Mouse (Mus musculus) myocyte (in vitro differentiated cells): ENCODE measurements around the gene Cant1. TPM values are rescaled to one million over a fixed set of nuclear protein-coding genes. Genes with fewer than 3 reads are reported as not detected.
A peak's percentile ranks its signal among the peaks of the same experiment; 100 is the strongest.

ENCODE experiments used
- H3K27me3 ChIP-seq: one replicate; pipeline ENCODE4 v1.6.1; 2011; ENCODE audit not compliant: control insufficient read depth, insufficient read depth, insufficient read length
- H3K36me3 ChIP-seq: one replicate; pipeline ENCODE4 v1.6.1; 2011; ENCODE audit not compliant: control insufficient read depth, insufficient read depth
- H3K4me2 ChIP-seq: one replicate; pipeline ENCODE4 v1.6.1; 2011; ENCODE audit warnings: low read depth, control low read depth
- H3K4me3 ChIP-seq: one replicate; pipeline ENCODE4 v1.5.1; 2011; ENCODE audit warnings: mild to moderate bottlenecking, control low read depth, moderate library complexity
- H3K79me2 ChIP-seq: one replicate; pipeline ENCODE4 v1.6.1; 2011; ENCODE audit not compliant: control insufficient read depth, insufficient read depth
- H3ac ChIP-seq: one replicate; pipeline ENCODE4 v1.6.1; 2011; ENCODE audit not compliant: control insufficient read depth, insufficient read length
- CEBPB ChIP-seq: IDR thresholded peaks from 2 replicates; pipeline ENCODE4 v1.6.1; 2011; ENCODE audit warnings: mild to moderate bottlenecking, moderate library complexity; ENCODE audit not compliant: poor library complexity, insufficient read depth, severe bottlenecking
- E2F4 ChIP-seq: IDR thresholded peaks from one replicate; pipeline ENCODE4 v1.6.1; 2011; ENCODE audit warnings: mild to moderate bottlenecking, control low read depth, moderate library complexity; ENCODE audit not compliant: insufficient read depth
- MAX ChIP-seq: IDR thresholded peaks from one replicate; pipeline ENCODE4 v1.6.1; 2011; ENCODE audit warnings: low read depth, mild to moderate bottlenecking, control low read depth
- MYOD1 ChIP-seq, 3 experiments: IDR thresholded peaks; one replicate each; pipeline ENCODE4 v1.6.1; 2011; ENCODE audit warnings: control low read depth in 2 of 3, low read depth in 2 of 3, mild to moderate bottlenecking in 2 of 3, moderate library complexity in 1 of 3; ENCODE audit not compliant: insufficient read length in 2 of 3, control insufficient read depth in 1 of 3
- MYOG ChIP-seq, 3 experiments: IDR thresholded peaks; one replicate each; pipeline ENCODE4 v1.6.1; 2011; ENCODE audit warnings: control low read depth in 2 of 3, low read depth in 2 of 3, mild to moderate bottlenecking in 2 of 3; ENCODE audit not compliant: insufficient read length in 2 of 3, control insufficient read depth in 1 of 3, insufficient read depth in 1 of 3
- POLR2A ChIP-seq: IDR thresholded peaks from one replicate; pipeline ENCODE4 v1.6.1; 2011; ENCODE audit warnings: low read depth, mild to moderate bottlenecking, control low read depth, moderate library complexity; ENCODE audit not compliant: insufficient read length
- POLR2AphosphoS2 ChIP-seq: IDR thresholded peaks from one replicate; pipeline ENCODE4 v1.6.1; 2011; ENCODE audit warnings: low read depth, control low read depth; ENCODE audit not compliant: insufficient read length
- REST ChIP-seq: IDR thresholded peaks from one replicate; pipeline ENCODE4 v1.6.1; 2011; ENCODE audit warnings: mild to moderate bottlenecking, control low read depth, moderate library complexity; ENCODE audit not compliant: insufficient read depth, insufficient read length
- SRF ChIP-seq: IDR thresholded peaks from one replicate; pipeline ENCODE4 v1.6.1; 2011; ENCODE audit warnings: low read depth; ENCODE audit not compliant: control insufficient read depth, insufficient read length
- TCF12 ChIP-seq: IDR thresholded peaks from one replicate; pipeline ENCODE4 v1.6.1; 2011; ENCODE audit warnings: mild to moderate bottlenecking, control low read depth; ENCODE audit not compliant: poor library complexity, insufficient read depth, severe bottlenecking
- TCF3 ChIP-seq: IDR thresholded peaks from one replicate; pipeline ENCODE4 v1.6.1; 2011; ENCODE audit warnings: low read depth, control low read depth; ENCODE audit not compliant: insufficient read length
- USF1 ChIP-seq: IDR thresholded peaks from one replicate; pipeline ENCODE4 v1.6.1; 2011; ENCODE audit warnings: low read depth, mild to moderate bottlenecking, control low read depth, moderate library complexity
- polyA plus RNA-seq: library from polyadenylated mRNA; unstranded; fragments of >200 nt; fragmentation: generic; extraction: Trizol; gene quantifications from one replicate; pipeline ENCODE4 v1.2.1, GENCODE M21; 2012; ENCODE audit warnings: missing spikeins

Cant1 gene
- polyA plus RNA-seq, 1 experiment, result 33.7 TPM

GRCm38 (mm10) chr11:118403951-118404899, 14.7 kb downstream of the Cant1 start:
- no peaks in the 10 kb centered on the region for H3K36me3 ChIP-seq
- H3K4me2 ChIP-seq, result no peak overlapping the region
- no peaks in the 10 kb centered on the region for H3K27me3 ChIP-seq
- TF ChIP-seq TCF3 (no peak), POLR2AphosphoS2 (no peak)
- H3K4me3 ChIP-seq, result no peak overlapping the region
- no peak overlapping the region for H3ac ChIP-seq
- H3K79me2 ChIP-seq, result no peaks in the 10 kb centered on the region

GRCm38 (mm10) chr11:118403183-118403582, 15.7 kb downstream of the Cant1 start:
- Histone ChIP-seq H3K79me2 (no peaks in the 10 kb centered on the region), H3ac (no peak overlapping the region), H3K4me2 (no peak overlapping the region), H3K4me3 (no peak overlapping the region), H3K36me3 (no peaks in the 10 kb centered on the region), H3K27me3 (no peaks in the 10 kb centered on the region)
- TF ChIP-seq MYOG (IDR thresholded peaks at IDR 0.05; ENCODE audit: control insufficient read depth in 1 of 3, insufficient read depth in 1 of 3, insufficient read length in 2 of 3, low read depth in 2 of 3) (no peak), MYOD1 (IDR thresholded peaks at IDR 0.05; ENCODE audit: control insufficient read depth in 1 of 3, insufficient read length in 2 of 3, low read depth in 2 of 3) (no peak), TCF12 (no peak), TCF3 (no peak), POLR2A (no peak), SRF (no peak), POLR2AphosphoS2 (no peak), USF1 (no peak), CEBPB (no peak), MAX (no peak), E2F4 (no peak), REST (no peak)

GRCm38 (mm10) chr11:118401760-118402280, 17.1 kb downstream of the Cant1 start, which contains the start of gene Lgals3bp:
Lgals3bp (minus strand) TSS chr11:118402092.
- Histone ChIP-seq H3ac (no peak within 1 kb of the TSS), H3K79me2 (no peaks in the 10 kb centered on the region), H3K4me2 (peak within 1 kb of the TSS; percentile 79), H3K27me3 (no peaks in the 10 kb centered on the region), H3K4me3 (no peak within 1 kb of the TSS), H3K36me3 (no peaks in the 10 kb centered on the region)
- no peak for TF ChIP-seq MAX
- TF ChIP-seq E2F4, result no peak
- no peak for TF ChIP-seq MYOG (IDR thresholded peaks at IDR 0.05; ENCODE audit: control insufficient read depth in 1 of 3, insufficient read depth in 1 of 3, insufficient read length in 2 of 3, low read depth in 2 of 3)
- no peak for TF ChIP-seq SRF
- no peak for TF ChIP-seq CEBPB
- no peak for TF ChIP-seq TCF3
- no peak for TF ChIP-seq MYOD1 (IDR thresholded peaks at IDR 0.05; ENCODE audit: control insufficient read depth in 1 of 3, insufficient read length in 2 of 3, low read depth in 2 of 3)
- no peak for TF ChIP-seq REST
- TF ChIP-seq POLR2A, result no peak
- no peak for TF ChIP-seq USF1
- TF ChIP-seq POLR2AphosphoS2, result no peak
- TF ChIP-seq TCF12, result no peak

- H3K4me2 ChIP-seq, result peak overlapping the region; percentile 79
- no peak overlapping the region for H3ac ChIP-seq
- no peaks in the 10 kb centered on the region for H3K27me3 ChIP-seq
- no peak overlapping the region for H3K4me3 ChIP-seq
- H3K79me2 ChIP-seq, result no peaks in the 10 kb centered on the region
- no peak for TF ChIP-seq MYOG (IDR thresholded peaks at IDR 0.05; ENCODE audit: control insufficient read depth in 1 of 3, insufficient read depth in 1 of 3, insufficient read length in 2 of 3, low read depth in 2 of 3)
- no peak for TF ChIP-seq POLR2AphosphoS2
- TF ChIP-seq MAX, result no peak
- no peak for TF ChIP-seq TCF12
- TF ChIP-seq USF1, result no peak
- no peak for TF ChIP-seq REST
- no peak for TF ChIP-seq E2F4
- no peak for TF ChIP-seq POLR2A
- TF ChIP-seq SRF, result no peak
- TF ChIP-seq MYOD1 (IDR thresholded peaks at IDR 0.05; ENCODE audit: control insufficient read depth in 1 of 3, insufficient read length in 2 of 3, low read depth in 2 of 3), result no peak
- TF ChIP-seq TCF3, result no peak
- no peak for TF ChIP-seq CEBPB
- no peaks in the 10 kb centered on the region for H3K36me3 ChIP-seq
These were observed 17.7 kb downstream of the Cant1 start for GRCm38 (mm10) chr11:118401195-118401594.
